Mouse (Mus musculus): ENCODE results near the gene Rpp25. TPM values are rescaled to one million over a fixed set of nuclear protein-coding genes. Genes with fewer than 3 reads are reported as not detected.

Gene Rpp25
- polyA plus RNA-seq, 1 experiment from 2014 or later: 0.48 TPM

- peak; percentile 94 for ATAC-seq
- WGBS (ENCODE audit: insufficient replicate concordance): 2% methylated on average over 39 of the region's 45 CpGs
- Histone ChIP-seq H3K4me2 (ENCODE audit: low read depth, low read length) (peak within 1 kb of the TSS; percentile 82), H3K4me1 (ENCODE audit: insufficient read depth) (peaks cover 12% of the 10 kb centered on the region), H3K9ac (replicated peaks) (peak within 1 kb of the TSS; percentile 79), H3K27ac (ENCODE audit: low read depth) (peak within 1 kb of the TSS; percentile 84), H3K4me3 (ENCODE audit: low read depth, low read length) (peak within 1 kb of the TSS; percentile 84), H3K27me3 (ENCODE audit: insufficient read depth, low read length) (no peaks in the 10 kb centered on the region), H3K9me3 (ENCODE audit: low read length) (no peaks in the 10 kb centered on the region), H3K36me3 (replicated peaks; ENCODE audit: insufficient read depth, low read length) (peaks cover 45% of the 10 kb centered on the region)
- DNase-seq: peak; percentile 91
- no peak for TF ChIP-seq EP300 (IDR thresholded peaks at IDR 0.05; ENCODE audit: low read depth)
Observed at GRCm38 (mm10) chr9:57537044-57537727, 33.4 kb downstream of the Rpp25 start, which contains the start of gene Fam219b. Gene Fam219b, plus strand, starts transcription at chr9:57537528.

GRCm38 (mm10) chr9:57537728-57538181 is 33.9 kb downstream of the Rpp25 start:
- H3K27me3 ChIP-seq (ENCODE audit: insufficient read depth, low read length): no peaks in the 10 kb centered on the region
- peak overlapping the region; percentile 84 for H3K4me3 ChIP-seq (ENCODE audit: low read depth, low read length)
- TF ChIP-seq CTCF (IDR thresholded peaks at IDR 0.05; ENCODE audit: low read depth) (no peak), EP300 (IDR thresholded peaks at IDR 0.05; ENCODE audit: low read depth) (no peak)
- peak overlapping the region; percentile 84 for H3K27ac ChIP-seq (ENCODE audit: low read depth)
- H3K9ac ChIP-seq (replicated peaks): peak overlapping the region; percentile 79
- peaks cover 45% of the 10 kb centered on the region for H3K36me3 ChIP-seq (replicated peaks; ENCODE audit: insufficient read depth, low read length)
- WGBS (ENCODE audit: insufficient replicate concordance): under 1% methylated on average over 24 of the region's 24 CpGs
- H3K4me1 ChIP-seq (ENCODE audit: insufficient read depth): peaks cover 12% of the 10 kb centered on the region
- no peaks in the 10 kb centered on the region for H3K9me3 ChIP-seq (ENCODE audit: low read length)
- peak overlapping the region; percentile 82 for H3K4me2 ChIP-seq (ENCODE audit: low read depth, low read length)
- no peak for DNase-seq
- peak; percentile 47 for ATAC-seq

GRCm38 (mm10) chr9:57539550-57539949 is 35.7 kb downstream of the Rpp25 start:
- TF ChIP-seq CTCF (IDR thresholded peaks at IDR 0.05; ENCODE audit: low read depth) (no peak), EP300 (IDR thresholded peaks at IDR 0.05; ENCODE audit: low read depth) (no peak)
- no peak for ATAC-seq

GRCm38 (mm10) chr9:57541312-57541711 is 37.5 kb downstream of the Rpp25 start:
- Histone ChIP-seq H3K36me3 (replicated peaks; ENCODE audit: insufficient read depth, low read length) (peaks cover 49% of the 10 kb centered on the region), H3K27ac (ENCODE audit: low read depth) (no peak overlapping the region), H3K4me1 (ENCODE audit: insufficient read depth) (peaks cover 12% of the 10 kb centered on the region), H3K9me3 (ENCODE audit: low read length) (no peaks in the 10 kb centered on the region), H3K27me3 (ENCODE audit: insufficient read depth, low read length) (no peaks in the 10 kb centered on the region), H3K4me2 (ENCODE audit: low read depth, low read length) (no peak overlapping the region), H3K4me3 (ENCODE audit: low read depth, low read length) (no peak overlapping the region), H3K9ac (replicated peaks) (no peak overlapping the region)
- 4% methylated on average over 1 of the region's 1 CpGs for WGBS (ENCODE audit: insufficient replicate concordance)
- no peak for TF ChIP-seq EP300 (IDR thresholded peaks at IDR 0.05; ENCODE audit: low read depth)
- peak; percentile 83 for TF ChIP-seq CTCF (IDR thresholded peaks at IDR 0.05; ENCODE audit: low read depth)
- DNase-seq: peak; percentile 57
- ATAC-seq: no peak

More at GRCm38 (mm10) chr9:57539550-57539949, 35.7 kb downstream of the Rpp25 start:
- no peak overlapping the region for H3K4me2 ChIP-seq (ENCODE audit: low read depth, low read length)
- no peaks in the 10 kb centered on the region for H3K9me3 ChIP-seq (ENCODE audit: low read length)
- no peaks in the 10 kb centered on the region for H3K27me3 ChIP-seq (ENCODE audit: insufficient read depth, low read length)
- no peak overlapping the region for H3K27ac ChIP-seq (ENCODE audit: low read depth)
- 87% methylated on average over 2 of the region's 2 CpGs for WGBS (ENCODE audit: insufficient replicate concordance)
- no peak overlapping the region for H3K4me3 ChIP-seq (ENCODE audit: low read depth, low read length)
- H3K9ac ChIP-seq (replicated peaks): no peak overlapping the region
- H3K4me1 ChIP-seq (ENCODE audit: insufficient read depth): peaks cover 12% of the 10 kb centered on the region
- peaks cover 39% of the 10 kb centered on the region for H3K36me3 ChIP-seq (replicated peaks; ENCODE audit: insufficient read depth, low read length)
- DNase-seq: no peak

GRCm38 (mm10) chr9:57543951-57544350 is 40.1 kb downstream of the Rpp25 start:
- TF ChIP-seq CTCF (IDR thresholded peaks at IDR 0.05; ENCODE audit: low read depth): no peak
- no peak for TF ChIP-seq EP300 (IDR thresholded peaks at IDR 0.05; ENCODE audit: low read depth)
- no peak overlapping the region for H3K4me3 ChIP-seq (ENCODE audit: low read depth, low read length)
- no peak overlapping the region for H3K9ac ChIP-seq (replicated peaks)
- H3K27ac ChIP-seq (ENCODE audit: low read depth): no peak overlapping the region
- peaks cover 8% of the 10 kb centered on the region for H3K4me1 ChIP-seq (ENCODE audit: insufficient read depth)
- DNase-seq (no peak), ATAC-seq (no peak)
- H3K36me3 ChIP-seq (replicated peaks; ENCODE audit: insufficient read depth, low read length): peaks cover 54% of the 10 kb centered on the region
- no peak overlapping the region for H3K4me2 ChIP-seq (ENCODE audit: low read depth, low read length)
- 77% methylated on average over 3 of the region's 3 CpGs for WGBS (ENCODE audit: insufficient replicate concordance)
- no peaks in the 10 kb centered on the region for H3K9me3 ChIP-seq (ENCODE audit: low read length)
- no peaks in the 10 kb centered on the region for H3K27me3 ChIP-seq (ENCODE audit: insufficient read depth, low read length)

- peaks cover 34% of the 10 kb centered on the region for H3K36me3 ChIP-seq (replicated peaks; ENCODE audit: insufficient read depth, low read length)
- no peak overlapping the region; the same call in 1 of the 2 replicates for H3K9ac ChIP-seq (replicated peaks)
- H3K27me3 ChIP-seq (ENCODE audit: insufficient read depth, low read length): no peaks in the 10 kb centered on the region
- no peak for DNase-seq
- no peak for TF ChIP-seq CTCF (IDR thresholded peaks at IDR 0.05; ENCODE audit: low read depth)
- no peak for TF ChIP-seq EP300 (IDR thresholded peaks at IDR 0.05; ENCODE audit: low read depth)
- 53% methylated on average over 5 of the region's 5 CpGs for WGBS (ENCODE audit: insufficient replicate concordance)
- H3K4me1 ChIP-seq (ENCODE audit: insufficient read depth): peaks cover 12% of the 10 kb centered on the region
- H3K27ac ChIP-seq (ENCODE audit: low read depth): no peak overlapping the region
- H3K9me3 ChIP-seq (ENCODE audit: low read length): no peaks in the 10 kb centered on the region
- H3K4me3 ChIP-seq (ENCODE audit: low read depth, low read length): no peak overlapping the region
- H3K4me2 ChIP-seq (ENCODE audit: low read depth, low read length): no peak overlapping the region
- ATAC-seq: peak; percentile 25; the same call in 1 of the 2 replicates
Observed at GRCm38 (mm10) chr9:57547287-57547686, 43.5 kb downstream of the Rpp25 start.

Measured in liver, postnatal 0 days (tissue).